Mouse (Mus musculus) limb, embryonic 12.5 days (tissue): ENCODE measurements around the gene Nrarp. TPM values are rescaled to one million over a fixed set of nuclear protein-coding genes. Genes with fewer than 3 reads are reported as not detected.

Experiments
- ATAC-seq: fragments of 200-750 bp; cut with Nextera tagmentation; 2 replicates; pipeline ENCODE4 v1.8.0; 2017; ENCODE audit warnings: low read depth, moderate TSS enrichment; ENCODE audit not compliant: insufficient number of reproducible peaks, insufficient read depth, low FRiP score, low TSS enrichment
- H3K27ac ChIP-seq: fragments of 300-500 bp; sonication (generic); 2 replicates; pipeline ENCODE4 v1.5.1; 2016; ENCODE audit warnings: mild to moderate bottlenecking, moderate library complexity
- H3K27me3 ChIP-seq: fragments of 300-500 bp; sonication (generic); 2 replicates; pipeline ENCODE4 v1.6.1; 2016; ENCODE audit warnings: mild to moderate bottlenecking, moderate library complexity
- H3K36me3 ChIP-seq: fragments of 300-500 bp; sonication (generic); 2 replicates; pipeline ENCODE4 v1.6.1; 2016; ENCODE audit warnings: mild to moderate bottlenecking, moderate library complexity
- H3K4me1 ChIP-seq: fragments of 300-500 bp; sonication (generic); replicated peaks from 2 replicates; pipeline ENCODE4 v1.6.1; 2016
- H3K4me2 ChIP-seq: fragments of 300-500 bp; sonication (generic); 2 replicates; pipeline ENCODE4 v1.6.1; 2016; ENCODE audit warnings: mild to moderate bottlenecking, moderate library complexity
- H3K4me3 ChIP-seq: fragments of 300-500 bp; sonication (generic); replicated peaks from 2 replicates; pipeline ENCODE4 v1.5.1; 2016; ENCODE audit warnings: mild to moderate bottlenecking
- H3K9ac ChIP-seq: fragments of 300-500 bp; sonication (generic); replicated peaks from 2 replicates; pipeline ENCODE4 v1.6.1; 2016; ENCODE audit warnings: mild to moderate bottlenecking, moderate library complexity
- H3K9me3 ChIP-seq: fragments of 300-500 bp; sonication (generic); 2 replicates; pipeline ENCODE4 v1.6.1; 2016; ENCODE audit warnings: mild to moderate bottlenecking, moderate library complexity
- WGBS: fragments of 180-500 bp; shearing (Covaris S2); methylation state at CpG from one replicate; pipeline ENCODE4 v1.1.7; 2016; 5-methylcytosine and 5-hydroxymethylcytosine counted together
- polyA plus RNA-seq: library from polyadenylated mRNA; unstranded; fragments of >200 nt; fragmentation: Nextera tagmentation; extraction: Ambion mirVana; gene quantifications from 2 replicates; pipeline ENCODE4 v1.2.1, GENCODE M21; 2016

The Nrarp gene
- polyA plus RNA-seq, 1 experiment from 2014 or later: 20.6 TPM

- Histone ChIP-seq H3K4me2 (no peak overlapping the region), H3K27me3 (no peaks in the 10 kb centered on the region), H3K27ac (no peak overlapping the region), H3K9ac (no peak overlapping the region), H3K4me1 (no peaks in the 10 kb centered on the region), H3K9me3 (no peaks in the 10 kb centered on the region), H3K36me3 (no peaks in the 10 kb centered on the region), H3K4me3 (no peak overlapping the region)
- no peak for ATAC-seq
- 49% methylated on average over 2 of the region's 2 CpGs for whole genome bisulfite sequencing
These were observed 23.6 kb upstream of the Nrarp start for GRCm38 (mm10) chr2:25156990-25157389.

GRCm38 (mm10) chr2:25157655-25158054, 22.9 kb upstream of the Nrarp start:
- H3K9me3 ChIP-seq: no peaks in the 10 kb centered on the region
- H3K4me2 ChIP-seq: no peak overlapping the region
- WGBS: 62% methylated on average over 2 of the region's 2 CpGs
- H3K4me1 ChIP-seq: 0 out of 2 replicates have a peak, but pooled peaks cover under 1% of the 10 kb centered on the region
- ATAC-seq: no peak
- H3K9ac ChIP-seq: no peak overlapping the region
- H3K27me3 ChIP-seq: no peaks in the 10 kb centered on the region
- no peak overlapping the region for H3K27ac ChIP-seq
- H3K36me3 ChIP-seq: no peaks in the 10 kb centered on the region
- no peak overlapping the region for H3K4me3 ChIP-seq

GRCm38 (mm10) chr2:25167481-25167880, 13.1 kb upstream of the Nrarp start:
- no peaks in the 10 kb centered on the region for H3K36me3 ChIP-seq
- peak overlapping the region; percentile 78 for H3K27ac ChIP-seq
- 19% methylated on average over 4 of the region's 4 CpGs for WGBS

GRCm38 (mm10) chr2:25167919-25168664, 12.5 kb upstream of the Nrarp start:
- Histone ChIP-seq H3K27ac (peak overlapping the region; percentile 78), H3K4me2 (peak overlapping the region; percentile 91), H3K27me3 (0 out of 2 replicates have a peak, but pooled peaks cover 3% of the 10 kb centered on the region), H3K9ac (peak overlapping the region; percentile 69), H3K9me3 (no peaks in the 10 kb centered on the region), H3K4me3 (peak overlapping the region; percentile 52), H3K4me1 (peaks cover 41% of the 10 kb centered on the region), H3K36me3 (no peaks in the 10 kb centered on the region)
- peak; percentile 62 for ATAC-seq
- under 1% methylated on average over 37 of the region's 41 CpGs for WGBS

More at GRCm38 (mm10) chr2:25167481-25167880, 13.1 kb upstream of the Nrarp start:
- Histone ChIP-seq H3K4me3 (peak overlapping the region; percentile 52), H3K4me1 (peaks cover 46% of the 10 kb centered on the region), H3K27me3 (0 out of 2 replicates have a peak, but pooled peaks cover 3% of the 10 kb centered on the region), H3K4me2 (peak overlapping the region; percentile 91), H3K9ac (peak overlapping the region; percentile 69; the same call in 1 of the 2 replicates), H3K9me3 (no peaks in the 10 kb centered on the region)
- peak; percentile 21; the same call in 1 of the 2 replicates for ATAC-seq

DNA sequence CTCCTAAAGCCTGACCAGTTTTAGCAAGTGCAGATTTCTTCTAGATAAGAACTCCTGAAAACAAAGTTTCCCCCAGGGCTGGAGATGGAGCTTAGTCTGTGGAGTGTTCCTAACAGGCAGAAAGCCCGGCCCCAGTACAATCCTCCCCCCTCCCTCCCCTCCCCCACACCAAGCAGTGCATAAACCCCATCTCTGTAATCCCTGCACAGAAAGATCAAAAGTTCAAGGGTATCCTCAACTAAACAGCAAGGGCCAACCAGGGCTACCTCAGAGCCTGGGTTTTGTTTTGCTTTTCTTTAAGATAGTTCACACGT, 11.9 kb upstream of the Nrarp start:
- Histone ChIP-seq H3K36me3 (no peaks in the 10 kb centered on the region), H3K27ac (peak overlapping the region; percentile 78), H3K4me1 (peaks cover 35% of the 10 kb centered on the region), H3K9me3 (no peaks in the 10 kb centered on the region), H3K4me2 (peak overlapping the region; percentile 91), H3K27me3 (0 out of 2 replicates have a peak, but pooled peaks cover 3% of the 10 kb centered on the region), H3K9ac (peak overlapping the region; percentile 69; the same call in 1 of the 2 replicates), H3K4me3 (peak overlapping the region; percentile 52)
- ATAC-seq: peak; percentile 4; the same call in 1 of the 2 replicates
- 14% methylated on average over 2 of the region's 2 CpGs for WGBS

GRCm38 (mm10) chr2:25169778-25170177, 10.8 kb upstream of the Nrarp start:
- no peaks in the 10 kb centered on the region for H3K9me3 ChIP-seq
- no peak overlapping the region for H3K9ac ChIP-seq
- H3K27me3 ChIP-seq: no peaks in the 10 kb centered on the region
- no peak for ATAC-seq
- no peak overlapping the region for H3K4me2 ChIP-seq
- H3K36me3 ChIP-seq: no peaks in the 10 kb centered on the region
- H3K27ac ChIP-seq: no peak overlapping the region
- H3K4me3 ChIP-seq: no peak overlapping the region
- peaks cover 27% of the 10 kb centered on the region for H3K4me1 ChIP-seq
- 34% methylated on average over 5 of the region's 5 CpGs for WGBS

DNA sequence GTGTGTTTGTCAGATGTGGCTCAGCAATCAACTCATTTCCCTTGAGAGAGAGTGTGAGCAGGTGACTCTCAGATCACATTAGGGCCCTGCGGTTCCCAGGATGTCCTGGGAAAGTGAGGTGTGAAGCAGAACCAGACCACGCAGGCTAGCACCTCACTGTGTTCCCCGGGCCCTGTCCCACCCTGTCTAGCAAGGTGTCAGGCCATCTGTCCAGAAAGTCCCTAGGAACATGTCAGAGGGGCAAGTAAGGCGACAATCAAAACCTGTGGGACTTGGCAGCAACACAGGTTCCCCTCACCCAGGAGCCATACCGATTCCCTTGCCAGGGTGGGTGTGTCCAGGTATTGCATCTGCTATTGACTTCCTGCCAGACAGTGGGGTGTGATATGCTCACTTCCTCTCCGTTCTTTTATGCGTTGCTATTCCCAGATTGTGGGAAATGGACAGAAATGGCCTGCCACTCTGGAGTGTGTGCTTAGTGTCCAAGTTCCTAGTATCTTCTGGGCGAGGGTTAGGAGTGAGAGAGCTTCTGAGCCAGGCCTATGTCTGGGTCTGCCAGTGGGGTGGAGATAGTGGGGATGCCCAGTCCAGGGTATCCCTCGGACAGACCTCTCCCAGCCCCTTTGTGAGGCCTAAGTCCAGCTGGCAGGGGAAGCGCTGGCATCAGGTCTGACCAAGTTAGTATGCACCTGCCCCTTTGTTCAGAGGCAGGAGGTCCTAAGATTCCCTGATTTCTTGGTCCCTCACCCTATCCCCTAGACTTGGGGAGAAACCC, 10.0 kb upstream of the Nrarp start:
- no peak overlapping the region for H3K27ac ChIP-seq
- no peaks in the 10 kb centered on the region for H3K9me3 ChIP-seq
- no peak overlapping the region for H3K9ac ChIP-seq
- peaks cover 28% of the 10 kb centered on the region for H3K4me1 ChIP-seq
- no peak overlapping the region for H3K4me2 ChIP-seq
- no peaks in the 10 kb centered on the region for H3K27me3 ChIP-seq
- ATAC-seq: no peak
- WGBS: 60% methylated on average over 10 of the region's 10 CpGs
- no peaks in the 10 kb centered on the region for H3K36me3 ChIP-seq
- no peak overlapping the region for H3K4me3 ChIP-seq

GRCm38 (mm10) chr2:25171101-25171768, 9.3 kb upstream of the Nrarp start:
- Histone ChIP-seq H3K9ac (no peak overlapping the region), H3K27me3 (peaks cover 3% of the 10 kb centered on the region; the same call in 1 of the 2 replicates), H3K4me1 (peaks cover 35% of the 10 kb centered on the region), H3K9me3 (no peaks in the 10 kb centered on the region), H3K4me3 (no peak overlapping the region), H3K4me2 (no peak overlapping the region), H3K36me3 (no peaks in the 10 kb centered on the region), H3K27ac (no peak overlapping the region)
- 79% methylated on average over 6 of the region's 6 CpGs for WGBS
- no peak for ATAC-seq

GRCm38 (mm10) chr2:25171769-25172153, 8.8 kb upstream of the Nrarp start:
- no peak for ATAC-seq

DNA sequence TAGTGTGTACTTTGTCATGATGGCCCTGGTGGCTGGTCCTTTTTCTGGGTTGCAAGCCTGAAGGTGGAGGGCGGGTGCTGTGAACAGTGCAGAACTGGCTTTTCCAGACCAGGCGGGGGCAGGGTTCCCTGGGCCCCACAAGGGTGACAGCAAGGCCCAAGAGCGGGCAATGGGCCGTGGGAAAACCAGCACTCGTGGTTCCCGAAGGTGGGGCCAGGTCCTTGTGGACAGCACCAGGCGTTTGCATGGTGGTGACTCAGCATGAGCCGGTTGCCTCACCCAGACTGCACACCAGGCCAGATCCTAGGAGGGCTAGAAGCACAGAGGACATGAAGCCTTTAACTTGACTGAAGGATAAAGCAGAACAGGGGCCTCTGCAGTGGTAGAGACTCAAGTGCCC, 7.9 kb upstream of the Nrarp start:
- Histone ChIP-seq H3K27me3 (peaks cover 7% of the 10 kb centered on the region), H3K4me2 (no peak overlapping the region), H3K36me3 (no peaks in the 10 kb centered on the region), H3K9ac (0 out of 2 replicates have a peak overlapping the region, but pooled peaks have one; percentile 12), H3K4me3 (no peak overlapping the region), H3K9me3 (no peaks in the 10 kb centered on the region), H3K4me1 (peaks cover 43% of the 10 kb centered on the region), H3K27ac (no peak overlapping the region)
- no peak for ATAC-seq
- WGBS: 56% methylated on average over 8 of the region's 8 CpGs

More at GRCm38 (mm10) chr2:25171769-25172153, 8.8 kb upstream of the Nrarp start:
- Histone ChIP-seq H3K9me3 (no peaks in the 10 kb centered on the region), H3K27ac (no peak overlapping the region), H3K4me3 (no peak overlapping the region), H3K4me2 (no peak overlapping the region), H3K4me1 (peaks cover 40% of the 10 kb centered on the region), H3K27me3 (peaks cover 3% of the 10 kb centered on the region), H3K9ac (no peak overlapping the region), H3K36me3 (no peaks in the 10 kb centered on the region)
- 67% methylated on average over 1 of the region's 1 CpGs for WGBS

GRCm38 (mm10) chr2:25173821-25174220, 6.7 kb upstream of the Nrarp start:
- peaks cover 43% of the 10 kb centered on the region for H3K4me1 ChIP-seq
- no peaks in the 10 kb centered on the region for H3K36me3 ChIP-seq
- H3K27me3 ChIP-seq: peaks cover 17% of the 10 kb centered on the region
- ATAC-seq: no peak
- H3K4me3 ChIP-seq: no peak overlapping the region
- H3K27ac ChIP-seq: no peak overlapping the region
- no peaks in the 10 kb centered on the region for H3K9me3 ChIP-seq
- 91% methylated on average over 4 of the region's 4 CpGs for WGBS
- no peak overlapping the region for H3K4me2 ChIP-seq
- H3K9ac ChIP-seq: no peak overlapping the region
